Mouse (Mus musculus) CH12.LX (cell line): Measurements from ENCODE around the gene Sf3a2. TPM values are rescaled to one million over a fixed set of nuclear protein-coding genes. Genes with fewer than 3 reads are reported as not detected.

Experiments used
- DNase-seq: peaks from one replicate; pipeline ENCODE4 v3.0.0-alpha.2; 2013; ENCODE audit errors: extremely low read depth
- H3K27ac ChIP-seq: 2 replicates; pipeline ENCODE4 v1.5.1; 2012; ENCODE audit warnings: low read depth, mild to moderate bottlenecking, control low read depth, moderate library complexity; ENCODE audit not compliant: insufficient read depth
- H3K27me3 ChIP-seq: replicated peaks from 2 replicates; pipeline ENCODE3; 2012; ENCODE audit warnings: inconsistent platforms
- H3K36me3 ChIP-seq, 2 experiments: replicated peaks in 1 of 2; 2 replicates each; pipeline versions ENCODE3 to v1.6.1; 2012; ENCODE audit warnings: inconsistent platforms in 1 of 2, low read length in 1 of 2, mild to moderate bottlenecking in 1 of 2, mixed read lengths in 1 of 2, moderate library complexity in 1 of 2; ENCODE audit not compliant: control insufficient read depth in 1 of 2, insufficient read depth in 1 of 2
- H3K4me1 ChIP-seq, 2 experiments: 2 replicates each; pipeline ENCODE4 v1.6.1; 2012; ENCODE audit warnings: inconsistent platforms in 1 of 2, moderate library complexity in 1 of 2; ENCODE audit not compliant: insufficient read depth in 2 of 2, control insufficient read depth in 1 of 2
- H3K4me2 ChIP-seq: 2 replicates; pipeline ENCODE4 v1.6.1; 2012; ENCODE audit warnings: low read depth, mild to moderate bottlenecking, control low read depth; ENCODE audit not compliant: poor library complexity, insufficient read depth, severe bottlenecking
- H3K4me3 ChIP-seq, 3 experiments: fragments of 150-350 bp in 1 of 3; sonication (generic) in 1 of 3; replicated peaks in 1 of 3; 2 replicates each; pipeline versions ENCODE3 to v1.5.1; 2011 to 2012; ENCODE audit warnings: low read depth in 2 of 3, low read length in 2 of 3, mild to moderate bottlenecking in 2 of 3, moderate library complexity in 2 of 3, control low read depth in 1 of 3, improper control_type of control experiment in 1 of 3, inconsistent platforms in 1 of 3, mixed read lengths in 1 of 3; ENCODE audit not compliant: poor library complexity in 1 of 3
- H3K79me2 ChIP-seq: replicated peaks from 2 replicates; pipeline ENCODE4 v1.6.1; 2012; ENCODE audit warnings: mild to moderate bottlenecking, moderate library complexity; ENCODE audit not compliant: control insufficient read depth, poor library complexity, insufficient read depth, severe bottlenecking; ENCODE audit errors: extremely low read depth
- H3K9ac ChIP-seq: 2 replicates; pipeline ENCODE4 v1.6.1; 2012; ENCODE audit warnings: low read depth, mild to moderate bottlenecking, control low read depth, moderate library complexity; ENCODE audit not compliant: insufficient read depth
- H3K9me3 ChIP-seq: replicated peaks from 2 replicates; pipeline ENCODE3; 2012; ENCODE audit warnings: low read length, inconsistent platforms, mixed read lengths
- ELF1 ChIP-seq: IDR thresholded peaks from 2 replicates; pipeline ENCODE4 v1.6.1; 2014; ENCODE audit warnings: low read depth, mild to moderate bottlenecking, inconsistent platforms, low read length, improper control_type of control experiment
- HCFC1 ChIP-seq: IDR thresholded peaks from 2 replicates; pipeline ENCODE4 v1.6.1; 2012; ENCODE audit warnings: low read depth, mild to moderate bottlenecking, inconsistent platforms, low read length, improper control_type of control experiment
- IRF4 ChIP-seq: IDR thresholded peaks from 2 replicates; pipeline ENCODE4 v1.6.1; 2014; ENCODE audit warnings: low read depth, mild to moderate bottlenecking, inconsistent platforms, low read length, improper control_type of control experiment
- KAT2A ChIP-seq: IDR thresholded peaks from 2 replicates; pipeline ENCODE4 v1.6.1; 2012; ENCODE audit warnings: low read length, improper control_type of control experiment, inconsistent platforms; ENCODE audit not compliant: insufficient replicate concordance
- MAZ ChIP-seq: IDR thresholded peaks from 2 replicates; pipeline ENCODE4 v1.6.1; 2012; ENCODE audit warnings: low read depth, mild to moderate bottlenecking, inconsistent platforms, low read length, improper control_type of control experiment, moderate library complexity
- MEF2A ChIP-seq: IDR thresholded peaks from 2 replicates; pipeline ENCODE4 v1.6.1; 2014; ENCODE audit warnings: low read depth, mild to moderate bottlenecking, inconsistent platforms, low read length, improper control_type of control experiment, borderline replicate concordance
- MXI1 ChIP-seq: IDR thresholded peaks from 2 replicates; pipeline ENCODE4 v1.6.1; 2011; ENCODE audit warnings: mild to moderate bottlenecking, low read depth, low read length, improper control_type of control experiment
- PAX5 ChIP-seq: IDR thresholded peaks from 2 replicates; pipeline ENCODE4 v1.6.1; 2012; ENCODE audit warnings: low read length, inconsistent platforms, mixed read lengths
- TCF12 ChIP-seq: IDR thresholded peaks from 2 replicates; pipeline ENCODE4 v1.6.1; 2014; ENCODE audit warnings: low read depth, mild to moderate bottlenecking, inconsistent platforms, low read length, improper control_type of control experiment
- USF2 ChIP-seq: conservative IDR thresholded peaks from 2 replicates; pipeline ENCODE4 v1.6.1; 2011; ENCODE audit warnings: low read depth, low read length, improper control_type of control experiment
- ZC3H11A ChIP-seq: IDR thresholded peaks from 2 replicates; pipeline ENCODE4 v1.6.1; 2012; ENCODE audit warnings: low read depth, mild to moderate bottlenecking, inconsistent platforms, low read length, improper control_type of control experiment
- ZNF384 ChIP-seq: IDR thresholded peaks from 2 replicates; pipeline ENCODE4 v1.6.1; 2012; ENCODE audit warnings: low read depth, low read length, improper control_type of control experiment, inconsistent platforms
- dilution Hi-C: fragments of 300-500 bp; cut with MboI; formaldehyde crosslinking; loops from 2 replicates; pipeline ENCODE4 v1.14.3; 2020; ENCODE audit warnings: low sequenced_read_pairs; ENCODE audit not compliant: extremely low pct_unique_long_range_greater_than_20kb, extremely low pct_ligation_motif_present
- in situ Hi-C: fragments of 300-500 bp; cut with MboI; formaldehyde crosslinking; loops from 3 replicates; pipeline ENCODE4 v1.14.3; 2019; ENCODE audit warnings: low sequenced_read_pairs, low pct_ligation_motif_present, low pct_unique_long_range_greater_than_20kb, mixed read lengths
- polyA plus RNA-seq: library from polyadenylated mRNA; unstranded; fragments of >175 nt; gene quantifications from 2 replicates; pipeline ENCODE4 v1.2.1, GENCODE M21; 2012; ENCODE audit warnings: low read depth; ENCODE audit not compliant: insufficient read length
- total RNA-seq, 2 experiments: library from RNA; depleted of rRNA; stranded (reverse); fragments of 300-350 nt in 1 of 2; fragments of >200 nt in 1 of 2; gene quantifications; 2 replicates each; pipeline ENCODE4 v1.2.3; 2012 to 2014

The Sf3a2 gene
- total and polyA plus RNA-seq, 3 experiments = 12.4 to 153 (median 29.0) TPM

DNA sequence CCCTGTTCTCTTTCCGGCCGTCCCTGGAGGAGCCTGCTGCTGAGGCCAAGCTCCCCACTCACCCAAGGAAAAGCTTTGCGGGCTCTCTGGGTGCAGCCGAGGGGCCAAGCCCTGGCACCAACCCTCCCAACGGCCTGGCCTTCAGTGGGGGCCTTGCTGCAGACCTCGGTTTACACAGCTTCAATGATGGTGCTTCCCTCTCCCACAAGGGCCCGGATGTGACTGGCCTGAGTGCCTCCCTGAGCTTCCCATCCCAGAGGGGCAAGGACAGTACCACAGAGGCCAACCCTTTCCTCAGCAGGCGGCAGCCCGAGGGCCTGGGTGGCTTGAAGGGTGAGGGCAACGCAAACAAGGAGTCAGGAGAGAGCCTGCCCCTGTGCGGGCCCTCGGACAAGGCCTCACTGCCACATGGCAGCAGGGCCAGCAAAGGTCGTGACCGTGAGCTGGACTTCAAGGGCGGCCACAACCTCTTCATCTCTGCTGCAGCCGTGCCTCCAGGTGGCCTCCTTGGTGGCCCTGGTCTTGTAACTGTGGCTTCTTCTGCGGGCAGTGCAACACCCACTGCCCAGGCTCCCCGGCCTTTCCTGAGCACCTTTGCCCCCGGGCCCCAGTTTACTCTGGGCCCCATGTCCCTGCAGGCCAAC lies 7.1 kb upstream of the Sf3a2 start:
- H3K9ac ChIP-seq = no peak overlapping the region

DNA sequence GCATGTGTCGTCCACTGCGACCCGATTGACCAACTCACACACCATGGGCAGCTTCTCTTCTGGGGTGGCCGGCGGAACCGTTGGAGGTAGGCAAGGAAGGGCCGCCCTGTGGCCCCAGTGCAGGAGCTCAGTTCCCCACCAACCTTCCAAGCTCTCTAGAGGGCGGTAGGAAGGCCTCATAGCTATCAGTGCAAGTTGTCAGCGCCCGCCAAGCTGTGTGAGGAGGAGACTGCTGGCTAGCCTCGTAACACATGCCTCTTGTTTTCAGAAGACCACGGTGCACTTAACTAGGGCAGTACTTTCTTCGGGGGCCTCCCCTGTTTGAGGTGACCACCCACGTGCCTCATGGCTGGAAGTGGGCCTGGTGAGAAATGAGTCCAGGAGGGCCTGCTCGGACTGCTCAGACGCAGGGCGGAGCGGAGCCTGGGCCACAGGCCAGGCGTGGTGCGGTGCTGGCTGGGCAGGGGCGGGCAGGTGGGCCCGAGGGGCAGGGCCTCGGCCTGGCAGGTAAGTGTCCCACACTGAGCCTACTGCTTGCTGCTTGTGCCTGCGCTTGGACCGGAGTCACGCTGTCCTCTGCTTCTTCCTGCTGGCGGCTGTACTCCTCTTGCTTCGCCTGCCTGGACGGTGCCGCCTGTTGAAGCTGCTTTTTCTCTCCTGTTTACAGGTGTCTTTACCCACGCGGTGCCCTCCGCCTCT lies 6.4 kb upstream of the Sf3a2 start:
- no peak overlapping the region for H3K9ac ChIP-seq
- H3K79me2 ChIP-seq = peaks cover 5% of the 10 kb centered on the region
- no peak for DNase-seq
- H3K4me3 ChIP-seq = no peak overlapping the region
- no peaks in the 10 kb centered on the region for H3K9me3 ChIP-seq
- peaks cover 93 to 98% of the 10 kb centered on the region in 2 experiments for H3K36me3 ChIP-seq
- H3K4me1 ChIP-seq = peaks cover 4 to 10% of the 10 kb centered on the region in 2 experiments
- in situ Hi-C loops (no loop called here), dilution Hi-C loops (no loop called here)
- TF ChIP-seq MAZ (no peak), ZC3H11A (no peak), KAT2A (no peak), MEF2A (no peak), HCFC1 (no peak), ZNF384 (no peak), IRF4 (no peak), MXI1 (no peak), TCF12 (no peak), PAX5 (no peak), USF2 (no peak)
- no peak overlapping the region for H3K27ac ChIP-seq
- no peak overlapping the region for H3K4me2 ChIP-seq
- no peaks in the 10 kb centered on the region for H3K27me3 ChIP-seq

More for the DNA sequence above, 7.1 kb upstream of the Sf3a2 start:
- no peak for DNase-seq
- H3K4me3 ChIP-seq = no peak overlapping the region
- H3K79me2 ChIP-seq = no peaks in the 10 kb centered on the region
- H3K27ac ChIP-seq = no peak overlapping the region
- TF ChIP-seq IRF4 (no peak), ELF1 (no peak)
- no peak overlapping the region for H3K4me2 ChIP-seq
- H3K4me1 ChIP-seq = peaks cover 0 to 3% of the 10 kb centered on the region in 2 experiments; a peak in 2 of 4 replicates
- peaks cover 94 to 98% of the 10 kb centered on the region in 2 experiments for H3K36me3 ChIP-seq
- dilution Hi-C loops = no loop called here
- no peaks in the 10 kb centered on the region for H3K27me3 ChIP-seq
- in situ Hi-C loops = no loop called here
- no peaks in the 10 kb centered on the region for H3K9me3 ChIP-seq
